Mouse (Mus musculus): ENCODE results near the gene Vps8. TPM values are rescaled to one million over a fixed set of nuclear protein-coding genes. Genes with fewer than 3 reads are reported as not detected.

The Vps8 gene
- polyA plus RNA-seq, 1 experiment from 2014 or later: 20.1 TPM

DNA sequence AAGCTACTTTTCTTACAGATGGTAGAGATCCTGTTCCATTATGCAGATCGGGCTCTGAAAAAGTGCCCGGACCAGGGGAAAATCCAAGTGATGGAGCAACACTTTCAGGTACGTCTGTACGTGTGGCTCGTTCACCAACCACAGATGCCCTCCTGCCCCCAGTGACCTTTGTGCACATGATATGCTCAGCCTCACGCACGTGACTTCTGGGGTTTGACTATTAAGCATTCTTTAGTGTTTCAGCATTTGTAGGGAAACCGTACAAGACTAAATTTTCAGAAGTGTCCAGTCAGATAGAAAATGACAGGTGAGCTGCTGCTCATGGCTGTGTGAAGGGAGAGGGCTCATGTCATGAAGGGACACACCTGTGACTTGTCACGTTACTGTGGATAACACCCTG is 55.5 kb downstream of the Vps8 start:
- Histone ChIP-seq H3K27ac (ENCODE audit: low read length) (no peak overlapping the region), H3K9me3 (replicated peaks; ENCODE audit: control insufficient read depth, low read length) (no peaks in the 10 kb centered on the region), H3K9ac (ENCODE audit: low read length) (no peak overlapping the region), H3K36me3 (ENCODE audit: control insufficient read depth, insufficient read depth, low read length) (no peaks in the 10 kb centered on the region), H3K4me2 (ENCODE audit: low read depth, low read length) (no peak overlapping the region), H3K27me3 (ENCODE audit: control insufficient read depth, insufficient read depth, low read length) (no peaks in the 10 kb centered on the region), H3K4me3 (replicated peaks; ENCODE audit: low read length) (no peak overlapping the region), H3K4me1 (ENCODE audit: control insufficient read depth, insufficient read depth, low read length) (no peaks in the 10 kb centered on the region)
- WGBS: 78% methylated on average over 9 of the region's 9 CpGs
- ATAC-seq (ENCODE audit: insufficient read depth, low FRiP score): no peak

DNA sequence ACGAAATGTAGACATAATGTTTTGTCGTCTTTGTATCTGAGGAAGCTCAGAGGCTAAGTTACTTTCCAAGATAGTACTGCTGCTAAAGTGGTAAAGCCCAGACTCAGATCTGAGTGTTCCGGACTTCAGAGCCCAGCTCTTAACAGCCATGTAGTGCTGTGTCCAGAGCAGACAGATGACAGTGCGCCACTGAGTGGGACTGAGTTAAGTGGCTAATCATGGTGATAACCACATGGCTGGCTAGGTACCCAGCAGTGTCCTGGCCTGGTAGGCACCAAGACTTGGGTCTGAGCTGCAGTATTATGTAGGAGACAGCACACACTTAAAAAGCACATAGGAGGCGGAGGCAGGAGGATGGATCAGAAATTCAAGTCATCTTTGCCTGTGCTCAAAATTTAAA is 60.9 kb downstream of the Vps8 start:
- 87% methylated on average over 5 of the region's 5 CpGs for WGBS
- no peaks in the 10 kb centered on the region for H3K36me3 ChIP-seq (ENCODE audit: control insufficient read depth, insufficient read depth, low read length)
- H3K27me3 ChIP-seq (ENCODE audit: control insufficient read depth, insufficient read depth, low read length): no peaks in the 10 kb centered on the region
- H3K4me2 ChIP-seq (ENCODE audit: low read depth, low read length): no peak overlapping the region
- H3K9ac ChIP-seq (ENCODE audit: low read length): no peak overlapping the region
- no peak for ATAC-seq (ENCODE audit: insufficient read depth, low FRiP score)
- H3K27ac ChIP-seq (ENCODE audit: low read length): no peak overlapping the region
- H3K4me3 ChIP-seq (replicated peaks; ENCODE audit: low read length): no peak overlapping the region
- H3K4me1 ChIP-seq (ENCODE audit: control insufficient read depth, insufficient read depth, low read length): no peaks in the 10 kb centered on the region
- no peaks in the 10 kb centered on the region for H3K9me3 ChIP-seq (replicated peaks; ENCODE audit: control insufficient read depth, low read length)

DNA sequence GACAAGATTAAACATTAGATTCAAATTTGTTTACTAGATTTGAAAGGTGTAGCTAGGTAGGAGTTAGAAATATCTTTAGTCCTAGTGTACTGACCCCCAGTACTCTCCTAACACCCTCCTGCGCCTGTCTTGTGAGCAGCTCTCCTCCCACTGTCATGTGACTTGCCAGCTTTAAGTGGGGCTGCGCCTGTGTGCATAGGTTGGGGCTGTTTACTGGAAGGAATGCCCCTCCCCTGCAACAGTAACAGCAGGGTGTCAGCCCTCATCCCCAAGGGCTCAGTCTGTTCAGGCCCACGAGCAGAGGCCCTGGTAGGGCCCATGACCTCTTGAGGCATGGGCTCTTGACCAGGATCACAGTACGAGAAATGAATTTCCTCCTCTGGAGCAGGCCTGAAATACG is 62.8 kb downstream of the Vps8 start:
- no peak overlapping the region for H3K4me2 ChIP-seq (ENCODE audit: low read depth, low read length)
- H3K9ac ChIP-seq (ENCODE audit: low read length): no peak overlapping the region
- H3K27me3 ChIP-seq (ENCODE audit: control insufficient read depth, insufficient read depth, low read length): no peaks in the 10 kb centered on the region
- H3K27ac ChIP-seq (ENCODE audit: low read length): no peak overlapping the region
- H3K9me3 ChIP-seq (replicated peaks; ENCODE audit: control insufficient read depth, low read length): no peaks in the 10 kb centered on the region
- H3K36me3 ChIP-seq (ENCODE audit: control insufficient read depth, insufficient read depth, low read length): no peaks in the 10 kb centered on the region
- H3K4me3 ChIP-seq (replicated peaks; ENCODE audit: low read length): no peak overlapping the region
- no peak for ATAC-seq (ENCODE audit: insufficient read depth, low FRiP score)
- no peaks in the 10 kb centered on the region for H3K4me1 ChIP-seq (ENCODE audit: control insufficient read depth, insufficient read depth, low read length)
- WGBS: 57% methylated on average over 5 of the region's 5 CpGs

DNA sequence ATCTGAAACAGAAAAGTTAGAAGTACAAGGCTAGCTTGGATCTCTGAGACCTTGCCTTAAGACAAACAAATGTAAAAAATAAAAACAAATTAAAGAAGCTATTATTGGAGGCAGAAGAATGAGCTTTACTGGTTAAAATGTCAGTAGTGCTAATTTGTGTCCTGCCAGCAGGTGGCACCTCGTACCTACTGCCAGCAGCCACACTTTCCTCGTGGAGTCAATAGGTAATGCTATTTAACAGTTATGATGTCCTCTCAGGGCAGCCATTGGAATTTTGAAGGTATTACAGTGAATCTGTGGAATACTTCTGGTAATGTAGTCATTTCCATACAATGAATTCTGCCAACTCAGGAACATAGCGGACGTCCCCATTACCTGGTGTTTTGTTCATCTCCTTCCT is 65.5 kb downstream of the Vps8 start:
- no peak for ATAC-seq (ENCODE audit: insufficient read depth, low FRiP score)
- H3K27me3 ChIP-seq (ENCODE audit: control insufficient read depth, insufficient read depth, low read length): no peaks in the 10 kb centered on the region

DNA sequence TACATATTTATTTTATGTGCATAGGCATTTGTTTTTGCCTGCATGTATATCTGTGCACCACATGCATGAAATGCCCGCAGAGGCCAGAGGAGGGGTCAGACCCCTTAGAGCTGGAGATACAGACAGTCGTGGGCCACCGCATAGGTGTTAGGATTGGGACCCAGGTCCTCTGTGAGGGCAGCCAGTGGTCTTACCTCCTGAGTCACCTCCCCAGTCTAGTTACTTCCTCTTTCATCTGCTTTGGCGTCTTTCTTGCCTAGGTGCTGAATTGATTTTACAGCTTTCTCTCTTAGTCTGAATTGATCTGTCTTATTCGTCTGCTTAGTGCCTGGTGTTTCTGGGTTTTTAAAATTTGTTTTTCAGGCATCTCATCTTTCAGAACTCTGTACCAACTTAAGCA is 69.4 kb downstream of the Vps8 start:
- H3K36me3 ChIP-seq (ENCODE audit: control insufficient read depth, insufficient read depth, low read length): no peaks in the 10 kb centered on the region
- H3K27ac ChIP-seq (ENCODE audit: low read length): no peak overlapping the region
- no peaks in the 10 kb centered on the region for H3K9me3 ChIP-seq (replicated peaks; ENCODE audit: control insufficient read depth, low read length)
- H3K27me3 ChIP-seq (ENCODE audit: control insufficient read depth, insufficient read depth, low read length): no peaks in the 10 kb centered on the region
- H3K4me1 ChIP-seq (ENCODE audit: control insufficient read depth, insufficient read depth, low read length): no peaks in the 10 kb centered on the region
- no peak overlapping the region for H3K4me3 ChIP-seq (replicated peaks; ENCODE audit: low read length)
- ATAC-seq (ENCODE audit: insufficient read depth, low FRiP score): no peak
- WGBS: 79% methylated on average over 5 of the region's 5 CpGs
- H3K9ac ChIP-seq (ENCODE audit: low read length): no peak overlapping the region
- no peak overlapping the region for H3K4me2 ChIP-seq (ENCODE audit: low read depth, low read length)

More for the DNA sequence above, 65.5 kb downstream of the Vps8 start:
- WGBS: 48% methylated on average over 4 of the region's 4 CpGs
- H3K9ac ChIP-seq (ENCODE audit: low read length): no peak overlapping the region
- H3K36me3 ChIP-seq (ENCODE audit: control insufficient read depth, insufficient read depth, low read length): no peaks in the 10 kb centered on the region
- no peaks in the 10 kb centered on the region for H3K9me3 ChIP-seq (replicated peaks; ENCODE audit: control insufficient read depth, low read length)
- H3K4me2 ChIP-seq (ENCODE audit: low read depth, low read length): no peak overlapping the region
- no peak overlapping the region for H3K4me3 ChIP-seq (replicated peaks; ENCODE audit: low read length)
- H3K27ac ChIP-seq (ENCODE audit: low read length): no peak overlapping the region
- H3K4me1 ChIP-seq (ENCODE audit: control insufficient read depth, insufficient read depth, low read length): no peaks in the 10 kb centered on the region

DNA sequence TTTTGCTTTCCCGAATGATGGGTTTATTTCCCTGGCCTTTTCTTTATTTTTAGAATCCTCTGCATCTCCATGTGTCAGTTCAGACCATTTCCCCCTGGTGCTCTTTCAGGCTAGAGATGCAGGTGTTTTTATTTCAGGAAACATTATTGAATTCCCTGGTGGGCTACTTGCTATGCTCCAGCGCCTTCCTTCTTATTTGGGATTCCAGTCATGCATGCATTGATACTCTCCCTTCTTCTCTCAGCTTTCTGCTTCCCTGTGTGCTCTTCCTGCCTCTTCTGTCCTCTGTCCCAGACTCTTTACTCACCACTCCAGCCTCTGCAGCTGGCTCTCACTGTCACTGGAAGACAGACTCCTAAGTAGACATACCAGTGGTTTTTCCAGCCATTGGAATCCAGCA is 70.0 kb downstream of the Vps8 start:
- H3K9me3 ChIP-seq (replicated peaks; ENCODE audit: control insufficient read depth, low read length): no peaks in the 10 kb centered on the region
- no peak overlapping the region for H3K27ac ChIP-seq (ENCODE audit: low read length)
- H3K4me3 ChIP-seq (replicated peaks; ENCODE audit: low read length): no peak overlapping the region
- H3K27me3 ChIP-seq (ENCODE audit: control insufficient read depth, insufficient read depth, low read length): no peaks in the 10 kb centered on the region
- H3K4me1 ChIP-seq (ENCODE audit: control insufficient read depth, insufficient read depth, low read length): no peaks in the 10 kb centered on the region
- H3K9ac ChIP-seq (ENCODE audit: low read length): no peak overlapping the region
- 76% methylated on average over 2 of the region's 2 CpGs for WGBS
- no peaks in the 10 kb centered on the region for H3K36me3 ChIP-seq (ENCODE audit: control insufficient read depth, insufficient read depth, low read length)
- H3K4me2 ChIP-seq (ENCODE audit: low read depth, low read length): no peak overlapping the region
- ATAC-seq (ENCODE audit: insufficient read depth, low FRiP score): no peak

DNA sequence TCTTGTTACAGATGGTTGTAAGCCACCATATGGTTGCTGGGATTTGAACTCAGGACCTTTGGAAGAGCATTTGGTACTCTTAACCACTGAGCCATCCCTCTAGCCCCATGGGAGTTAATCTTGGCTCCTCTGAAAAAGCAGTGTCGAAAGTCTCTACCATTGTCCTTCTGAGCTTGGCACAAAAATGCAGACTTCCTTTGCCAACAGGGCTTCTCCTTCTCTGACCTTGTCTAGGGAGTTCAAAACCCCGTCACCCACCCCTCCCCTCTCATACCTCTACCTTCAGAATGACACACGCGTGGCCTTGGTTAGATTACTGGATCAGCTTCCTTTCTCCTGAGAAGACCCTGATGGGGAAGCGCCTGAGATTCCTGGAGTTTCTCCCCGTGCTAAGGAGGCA is 71.8 kb downstream of the Vps8 start:
- H3K27ac ChIP-seq (ENCODE audit: low read length): no peak overlapping the region
- no peaks in the 10 kb centered on the region for H3K36me3 ChIP-seq (ENCODE audit: control insufficient read depth, insufficient read depth, low read length)
- no peaks in the 10 kb centered on the region for H3K9me3 ChIP-seq (replicated peaks; ENCODE audit: control insufficient read depth, low read length)
- ATAC-seq (ENCODE audit: insufficient read depth, low FRiP score): no peak
- H3K4me2 ChIP-seq (ENCODE audit: low read depth, low read length): no peak overlapping the region
- no peaks in the 10 kb centered on the region for H3K4me1 ChIP-seq (ENCODE audit: control insufficient read depth, insufficient read depth, low read length)
- H3K9ac ChIP-seq (ENCODE audit: low read length): no peak overlapping the region
- no peaks in the 10 kb centered on the region for H3K27me3 ChIP-seq (ENCODE audit: control insufficient read depth, insufficient read depth, low read length)
- H3K4me3 ChIP-seq (replicated peaks; ENCODE audit: low read length): no peak overlapping the region
- 86% methylated on average over 6 of the region's 6 CpGs for WGBS

DNA sequence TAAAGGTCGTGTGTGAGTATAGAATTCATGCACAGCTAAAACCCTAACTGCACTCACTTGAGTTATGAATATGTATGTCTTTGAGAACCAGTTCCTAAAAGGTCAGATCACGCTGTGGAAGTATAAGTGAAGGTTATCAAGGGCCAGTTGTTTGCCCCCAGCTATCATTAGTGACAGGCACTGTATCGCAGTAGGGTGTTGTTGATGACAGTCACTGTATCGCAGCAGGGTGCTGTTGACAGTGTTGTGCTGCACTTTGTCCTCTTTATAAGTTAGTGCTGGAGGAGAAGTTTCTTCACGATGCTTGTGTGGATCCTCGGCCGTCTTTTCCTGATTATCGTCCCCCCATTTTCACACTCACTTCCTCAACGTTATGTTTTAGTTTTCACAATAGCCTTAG is 73.9 kb downstream of the Vps8 start:
- ATAC-seq (ENCODE audit: insufficient read depth, low FRiP score): no peak
- Histone ChIP-seq H3K27me3 (ENCODE audit: control insufficient read depth, insufficient read depth, low read length) (no peaks in the 10 kb centered on the region), H3K4me1 (ENCODE audit: control insufficient read depth, insufficient read depth, low read length) (no peaks in the 10 kb centered on the region; the same call in 1 of the 2 replicates), H3K4me3 (replicated peaks; ENCODE audit: low read length) (no peak overlapping the region), H3K36me3 (ENCODE audit: control insufficient read depth, insufficient read depth, low read length) (no peaks in the 10 kb centered on the region), H3K4me2 (ENCODE audit: low read depth, low read length) (no peak overlapping the region), H3K9me3 (replicated peaks; ENCODE audit: control insufficient read depth, low read length) (no peaks in the 10 kb centered on the region), H3K9ac (ENCODE audit: low read length) (no peak overlapping the region), H3K27ac (ENCODE audit: low read length) (no peak overlapping the region)
- WGBS: 81% methylated on average over 9 of the region's 9 CpGs

DNA sequence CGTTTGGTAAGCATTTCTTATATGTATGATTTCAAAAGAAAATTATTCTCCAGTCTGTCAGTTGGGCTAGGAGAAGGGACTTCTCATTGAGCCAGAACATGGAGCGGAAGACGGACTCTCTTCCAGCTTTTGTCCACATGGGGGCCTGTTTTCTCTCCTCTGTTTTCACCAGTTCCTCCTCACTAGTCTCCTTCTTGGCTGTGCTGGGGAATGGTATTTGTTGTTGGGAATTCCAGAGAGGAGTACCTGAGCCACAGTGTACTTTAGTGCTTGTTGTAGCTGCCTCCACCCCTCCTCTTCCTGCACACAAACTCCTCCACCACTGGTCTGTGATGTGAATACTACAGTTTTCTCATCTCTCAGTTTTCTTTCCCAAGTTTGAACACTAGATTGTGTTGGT is 74.7 kb downstream of the Vps8 start:
- H3K27ac ChIP-seq (ENCODE audit: low read length): no peak overlapping the region
- H3K9ac ChIP-seq (ENCODE audit: low read length): no peak overlapping the region
- no peaks in the 10 kb centered on the region for H3K36me3 ChIP-seq (ENCODE audit: control insufficient read depth, insufficient read depth, low read length)
- no peaks in the 10 kb centered on the region; the same call in 1 of the 2 replicates for H3K4me1 ChIP-seq (ENCODE audit: control insufficient read depth, insufficient read depth, low read length)
- H3K27me3 ChIP-seq (ENCODE audit: control insufficient read depth, insufficient read depth, low read length): no peaks in the 10 kb centered on the region
- no peak for ATAC-seq (ENCODE audit: insufficient read depth, low FRiP score)
- no peak overlapping the region for H3K4me2 ChIP-seq (ENCODE audit: low read depth, low read length)
- 67% methylated on average over 3 of the region's 3 CpGs for WGBS
- no peak overlapping the region for H3K4me3 ChIP-seq (replicated peaks; ENCODE audit: low read length)
- no peaks in the 10 kb centered on the region for H3K9me3 ChIP-seq (replicated peaks; ENCODE audit: control insufficient read depth, low read length)

DNA sequence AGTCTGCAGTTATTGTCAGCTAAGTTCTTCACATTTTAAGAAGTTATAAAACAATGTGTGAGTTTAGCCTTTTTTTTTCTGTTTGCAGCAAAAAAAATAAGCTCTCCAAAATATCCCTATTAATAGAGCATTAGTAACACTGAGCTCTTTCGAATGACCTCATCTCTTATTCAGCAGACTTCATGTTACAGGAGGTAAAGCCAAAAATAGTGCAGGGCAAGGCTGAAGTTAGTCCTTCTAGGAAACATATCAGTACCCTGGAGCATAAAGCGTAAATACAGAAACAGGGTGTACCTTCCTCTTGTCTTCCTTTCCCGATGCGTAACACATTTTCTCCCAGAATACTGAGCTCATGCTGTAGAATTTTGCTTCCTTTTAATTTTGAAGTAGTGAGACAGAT is 76.1 kb downstream of the Vps8 start:
- H3K4me1 ChIP-seq (ENCODE audit: control insufficient read depth, insufficient read depth, low read length): no peaks in the 10 kb centered on the region; the same call in 1 of the 2 replicates
- no peak overlapping the region for H3K4me2 ChIP-seq (ENCODE audit: low read depth, low read length)
- WGBS: 57% methylated on average over 4 of the region's 4 CpGs
- H3K4me3 ChIP-seq (replicated peaks; ENCODE audit: low read length): no peak overlapping the region
- H3K27me3 ChIP-seq (ENCODE audit: control insufficient read depth, insufficient read depth, low read length): no peaks in the 10 kb centered on the region
- H3K36me3 ChIP-seq (ENCODE audit: control insufficient read depth, insufficient read depth, low read length): no peaks in the 10 kb centered on the region
- H3K9ac ChIP-seq (ENCODE audit: low read length): no peak overlapping the region
- no peaks in the 10 kb centered on the region for H3K9me3 ChIP-seq (replicated peaks; ENCODE audit: control insufficient read depth, low read length)
- no peak for ATAC-seq (ENCODE audit: insufficient read depth, low FRiP score)
- H3K27ac ChIP-seq (ENCODE audit: low read length): peak overlapping the region; percentile 53; the same call in 1 of the 2 replicates
